Mouse (Mus musculus): ENCODE data around the gene Matn1.

Matn1 gene

GRCm38 (mm10) chr4:130944112-130944511 is at the start of gene Matn1:
Gene Matn1 (plus strand): TSS chr4:130944385.
- DNase-seq, result no peak

DNA sequence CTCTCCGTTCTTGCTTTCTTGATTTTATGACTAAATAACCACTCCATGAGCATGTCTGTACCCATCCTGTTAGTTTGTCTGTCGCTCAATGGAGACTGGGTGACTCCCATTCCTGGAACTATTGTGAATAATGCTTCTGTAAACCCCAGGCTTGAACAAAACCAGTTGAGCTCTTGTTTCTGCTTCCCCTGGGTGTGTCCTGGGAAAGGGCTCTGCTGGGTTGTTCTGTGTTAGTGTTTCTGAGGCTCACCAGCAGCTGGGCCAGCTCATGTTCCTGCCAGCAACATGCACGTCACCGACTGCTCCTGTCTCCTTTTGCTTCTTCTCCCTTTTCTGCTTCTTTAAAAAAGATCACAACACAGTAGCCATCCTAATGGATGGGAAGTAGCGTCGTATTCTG is 48.5 kb upstream of the Matn1 start:
- no peak for DNase-seq

- peak; percentile 66 for DNase-seq
These were observed 47.8 kb upstream of the Matn1 start for GRCm38 (mm10) chr4:130896372-130896771.

DNA sequence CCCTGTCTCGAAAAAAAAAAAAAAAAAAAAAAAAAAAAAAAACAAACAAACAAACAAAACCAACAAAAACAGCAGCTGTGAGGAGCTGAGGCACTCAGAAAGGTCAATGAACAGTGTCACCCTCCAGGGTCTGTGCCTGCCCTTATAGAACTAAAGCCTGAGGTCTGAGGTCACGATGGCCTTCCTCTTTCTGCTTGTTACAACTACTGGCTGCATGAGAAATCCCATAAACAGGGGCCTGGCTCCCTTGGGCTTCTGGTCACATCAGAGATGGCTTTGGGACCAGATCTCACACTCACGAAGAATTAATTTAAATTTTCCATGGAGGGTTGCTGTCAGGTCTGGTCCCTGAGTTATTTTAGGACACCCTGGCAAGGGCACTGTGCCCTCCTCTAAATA is 44.8 kb upstream of the Matn1 start:
- DNase-seq, result no peak

DNA sequence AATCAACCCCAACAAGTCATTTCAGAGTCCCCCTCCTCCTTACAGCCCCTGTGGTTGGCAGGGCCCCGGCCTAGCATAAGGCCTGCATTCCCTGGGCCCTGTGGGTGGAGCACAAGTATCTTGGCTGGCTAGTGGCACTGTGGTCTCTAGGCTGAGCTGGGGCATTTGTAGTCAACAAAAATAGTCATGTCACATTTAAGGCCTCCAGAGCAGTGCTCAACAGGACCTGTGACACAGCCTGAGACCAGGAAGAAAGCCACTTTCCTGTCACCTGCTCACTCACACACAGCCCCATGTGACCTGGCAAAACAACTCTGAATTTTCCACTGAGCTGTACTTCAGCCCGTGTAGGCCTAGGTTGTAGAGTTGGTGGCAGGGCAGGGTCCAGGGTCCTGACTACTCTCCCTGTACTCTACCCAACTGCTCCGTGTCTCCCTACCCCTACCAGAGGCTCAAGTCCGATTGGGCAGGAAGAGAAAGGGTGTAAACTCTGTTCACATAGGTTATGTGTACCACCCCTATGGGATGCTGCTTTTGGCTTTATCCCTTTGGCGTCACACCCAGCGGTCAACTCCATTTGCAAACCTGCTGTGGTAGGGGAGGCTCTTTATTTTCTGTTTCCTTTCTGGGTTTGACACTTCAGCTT is 44.3 kb upstream of the Matn1 start:
- DNase-seq, result no peak

DNA sequence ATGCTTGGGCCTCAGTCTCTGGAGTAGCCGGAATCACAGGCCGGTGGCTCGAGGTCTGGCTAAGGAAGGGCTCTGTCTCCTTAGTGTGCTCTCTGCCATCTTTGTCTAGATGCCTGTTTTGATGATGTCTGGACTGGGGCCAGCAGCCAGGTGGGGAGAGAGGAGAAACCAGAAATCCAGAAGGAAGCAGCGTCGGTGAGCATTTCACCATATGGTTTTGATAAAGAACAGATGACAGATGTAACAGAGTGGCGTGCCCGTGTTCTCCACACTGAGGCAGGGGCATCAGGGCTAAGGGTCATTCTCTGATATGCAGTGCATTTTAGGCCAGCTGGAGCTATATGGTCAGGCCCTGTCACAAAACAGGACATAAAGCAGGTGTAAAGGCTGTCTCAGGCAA is 43.4 kb upstream of the Matn1 start:
- no peak for DNase-seq

DNA sequence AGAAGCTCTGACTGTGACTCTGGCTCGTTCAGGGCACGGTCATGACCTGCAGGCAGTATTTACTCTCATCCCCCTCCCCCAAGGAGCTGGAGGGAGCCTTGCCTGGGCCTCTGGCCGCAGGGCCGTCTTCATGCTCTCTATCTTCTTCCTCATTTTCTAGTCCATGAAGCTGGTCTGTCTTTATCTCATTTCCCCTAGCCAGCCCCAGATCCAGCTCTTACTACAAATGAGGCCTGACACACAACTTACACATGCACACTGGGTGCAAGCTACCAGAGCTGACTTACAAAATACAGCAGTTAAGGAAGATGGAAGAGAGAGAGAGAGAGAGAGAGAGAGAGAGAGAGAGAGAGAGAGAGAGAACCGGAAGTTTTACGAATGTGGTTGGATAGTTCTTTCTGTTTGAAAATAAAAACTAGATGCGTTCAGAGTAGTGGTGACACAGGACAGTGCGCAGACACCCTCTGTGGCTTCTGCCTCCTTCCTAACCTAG is 41.9 kb upstream of the Matn1 start:
- DNase-seq, result no peak

DNA sequence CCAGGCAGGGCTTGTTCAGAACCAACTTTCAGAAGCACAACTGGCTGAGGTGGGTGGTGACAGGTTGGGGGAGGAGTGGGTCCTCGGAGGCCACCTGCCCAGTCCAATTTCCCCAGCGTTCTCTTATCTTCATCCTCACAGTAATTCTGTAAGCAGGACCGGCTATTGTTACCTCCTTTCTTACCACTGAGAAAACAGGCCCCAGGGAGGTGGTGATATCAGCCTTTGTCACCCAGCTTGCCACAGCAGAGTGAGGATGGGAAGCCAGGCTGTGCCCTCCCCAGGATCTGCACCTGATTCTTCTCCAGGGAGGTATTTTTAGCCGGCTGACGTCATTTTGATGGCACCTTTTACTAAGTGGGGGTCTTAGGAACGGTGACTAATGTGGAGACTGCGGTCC is 39.2 kb upstream of the Matn1 start:
- no peak for DNase-seq

DNA sequence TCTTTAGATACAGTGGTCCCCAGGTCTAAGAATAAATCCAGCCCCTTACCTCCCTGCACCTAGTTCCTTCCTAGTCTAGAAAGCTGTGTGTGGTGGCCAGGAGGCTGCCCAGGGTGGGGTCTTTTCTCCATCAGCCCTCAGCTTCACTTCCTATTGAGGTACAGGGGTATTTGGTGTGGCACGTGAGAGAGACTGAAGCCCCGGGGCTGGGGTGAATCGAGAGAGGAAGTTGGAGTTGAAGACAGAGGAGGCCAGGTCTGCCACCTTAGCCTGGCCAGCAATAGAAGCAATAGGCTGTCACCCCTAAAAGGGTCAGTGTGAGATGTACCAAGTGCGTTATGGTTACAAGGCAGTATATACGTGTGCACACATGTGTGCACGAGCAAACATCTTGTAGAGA is 38.3 kb upstream of the Matn1 start:
- no peak for DNase-seq

DNA sequence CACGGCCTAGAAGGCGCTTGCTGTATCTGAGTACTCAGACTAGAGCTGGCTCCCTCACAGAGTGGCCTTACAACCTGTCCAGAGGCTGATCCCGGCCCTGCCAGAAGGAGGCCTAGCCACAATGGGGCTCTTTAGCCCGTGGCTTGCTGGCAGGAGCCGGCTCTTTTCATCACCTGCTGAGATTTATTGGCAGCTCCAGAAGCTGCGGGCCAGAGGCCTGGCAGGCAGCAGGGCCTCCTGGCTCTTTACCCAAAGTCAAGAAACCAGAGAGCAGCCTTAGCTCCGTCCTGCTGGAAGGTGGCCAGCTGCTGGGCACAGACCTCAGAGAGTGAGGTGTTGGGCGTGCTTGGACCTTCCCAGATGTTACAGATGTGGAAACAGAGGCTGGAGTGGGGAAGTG is 37.9 kb upstream of the Matn1 start:
- DNase-seq, result peak; percentile 37

DNA sequence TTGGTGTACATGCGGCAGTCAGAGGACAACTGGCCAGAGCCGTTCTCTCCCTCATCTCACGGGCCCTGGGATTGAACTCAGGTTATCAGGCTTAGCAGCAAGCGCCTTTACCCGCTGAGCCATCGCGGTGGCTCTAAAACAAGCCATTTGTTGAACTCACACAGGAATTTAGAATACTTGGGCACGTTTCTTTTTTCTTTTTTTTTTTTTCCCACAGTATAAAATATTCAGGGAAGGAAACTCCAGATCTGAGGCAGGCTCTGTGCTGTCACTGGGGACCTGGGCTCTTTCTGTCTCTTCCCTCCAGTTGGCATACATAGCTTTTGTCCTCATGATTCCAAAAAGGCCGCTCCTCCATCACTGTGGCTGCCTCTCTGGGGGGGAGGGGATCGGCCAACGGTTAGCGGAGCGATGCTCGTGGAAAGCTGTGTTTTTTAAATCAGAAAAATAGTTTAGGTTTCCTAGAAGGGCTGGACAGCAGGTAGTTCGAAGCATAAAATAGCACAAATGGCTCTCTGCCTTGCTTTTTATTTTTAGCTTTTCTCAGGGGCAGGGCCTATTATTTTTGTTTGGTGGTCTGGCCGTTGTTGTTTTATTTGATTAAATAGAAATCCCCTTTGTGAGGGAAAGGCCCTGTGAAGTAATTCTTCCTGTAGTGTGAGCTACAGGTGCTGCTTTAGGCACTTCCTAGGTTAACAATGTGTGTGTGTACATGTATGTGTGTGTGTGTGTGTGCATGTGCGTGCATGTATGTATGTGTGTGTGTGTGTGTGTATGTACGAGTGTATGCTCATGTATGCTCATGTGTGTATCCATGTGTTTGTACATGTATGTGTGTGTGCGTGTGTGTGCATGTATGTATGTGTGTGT is 36.8 kb upstream of the Matn1 start:
- no peak for DNase-seq

- no peak for DNase-seq
These were observed 36.1 kb upstream of the Matn1 start for GRCm38 (mm10) chr4:130908133-130908532.

GRCm38 (mm10) chr4:130909167-130909874 is 34.9 kb upstream of the Matn1 start:
- DNase-seq, result no peak

GRCm38 (mm10) chr4:130910666-130911065 is 33.5 kb upstream of the Matn1 start:
- DNase-seq, result no peak

DNA sequence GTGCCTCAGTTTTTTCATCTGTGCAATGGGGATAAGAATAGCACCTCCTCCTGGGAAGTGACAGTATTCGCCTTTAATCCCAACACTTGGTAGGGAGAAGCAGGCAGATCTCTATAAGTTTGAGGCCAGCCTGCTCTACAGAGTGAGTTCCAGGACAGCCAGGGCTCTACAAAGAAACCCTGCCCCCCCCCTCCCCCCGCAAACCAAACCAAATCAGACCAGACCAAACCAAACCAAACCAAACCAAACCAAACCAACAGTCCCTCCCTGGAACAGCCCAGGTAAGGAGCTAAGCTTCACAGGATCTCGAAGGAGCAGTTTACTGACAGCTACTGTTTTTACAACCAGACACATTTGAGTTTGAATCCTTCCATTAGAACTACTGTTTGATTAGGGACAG is 31.6 kb upstream of the Matn1 start:
- DNase-seq, result no peak

DNA sequence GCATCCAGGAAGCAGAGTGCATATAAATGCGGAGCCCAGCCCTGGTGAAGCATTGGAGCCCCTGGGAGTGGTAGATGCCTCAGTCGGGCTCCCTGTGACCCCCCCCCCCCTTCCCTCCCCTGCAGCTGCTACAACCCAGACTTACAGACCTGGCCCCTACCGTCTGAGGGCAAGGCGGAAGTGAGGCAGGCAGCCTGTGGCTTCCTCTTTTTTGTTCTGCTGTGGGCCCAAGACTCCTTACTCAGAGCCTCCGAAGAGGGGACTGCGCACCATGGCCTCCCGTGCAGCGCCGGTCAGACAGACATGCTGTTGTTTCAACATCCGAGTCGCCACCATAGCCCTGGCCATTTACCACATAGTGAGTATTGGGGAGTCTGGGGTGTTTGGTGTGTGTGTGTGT is 31.1 kb upstream of the Matn1 start, which contains the start of gene Laptm5:
Gene Laptm5, plus strand, starts transcription at position 49 of the 400 bp plus-strand sequence.
- peak; percentile 20 for DNase-seq

DNA sequence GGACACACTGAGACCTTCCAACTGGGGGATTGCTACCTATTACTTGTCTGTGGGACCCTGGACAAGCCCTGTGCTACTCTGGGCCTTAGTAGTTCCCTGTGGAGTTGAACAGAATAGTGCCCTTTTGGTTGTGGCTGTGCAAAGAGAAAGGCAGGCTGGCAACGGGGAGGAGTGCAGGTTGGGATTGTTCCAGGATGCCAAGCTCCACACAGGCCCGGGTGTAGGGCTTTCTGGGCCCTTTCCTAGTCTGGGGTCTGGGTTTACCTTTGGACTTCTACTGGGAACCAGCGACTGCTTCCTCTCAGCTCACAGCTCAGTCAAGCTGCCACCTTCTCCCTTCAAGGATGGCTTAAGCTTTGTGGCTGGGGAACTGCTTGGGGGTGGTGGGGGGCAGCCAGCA is 30.7 kb upstream of the Matn1 start:
- no peak for DNase-seq

- no peak for DNase-seq
These were observed 30.2 kb upstream of the Matn1 start for GRCm38 (mm10) chr4:130914011-130914410.

DNA sequence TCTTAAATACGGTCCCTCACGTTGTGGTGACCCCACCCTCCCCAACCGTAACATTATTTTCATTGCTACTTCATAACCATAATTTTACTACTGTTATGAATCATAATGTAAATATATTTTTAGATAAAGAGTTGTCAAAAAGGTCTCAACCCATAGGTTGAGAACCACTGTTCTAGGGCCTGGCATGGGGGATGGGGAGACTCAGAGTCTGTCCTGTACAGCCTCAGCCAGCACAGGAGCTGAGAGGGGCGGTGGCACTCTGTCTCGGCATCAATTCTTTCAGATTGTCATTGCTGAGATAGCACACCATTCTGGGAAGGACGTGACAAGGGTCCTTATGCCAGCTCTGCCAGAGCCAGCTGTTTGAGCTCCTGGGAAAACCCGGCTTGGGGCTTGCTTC is 29.7 kb upstream of the Matn1 start:
- DNase-seq, result no peak

- no peak for DNase-seq
These were observed 29.0 kb upstream of the Matn1 start for GRCm38 (mm10) chr4:130915006-130915667.

DNA sequence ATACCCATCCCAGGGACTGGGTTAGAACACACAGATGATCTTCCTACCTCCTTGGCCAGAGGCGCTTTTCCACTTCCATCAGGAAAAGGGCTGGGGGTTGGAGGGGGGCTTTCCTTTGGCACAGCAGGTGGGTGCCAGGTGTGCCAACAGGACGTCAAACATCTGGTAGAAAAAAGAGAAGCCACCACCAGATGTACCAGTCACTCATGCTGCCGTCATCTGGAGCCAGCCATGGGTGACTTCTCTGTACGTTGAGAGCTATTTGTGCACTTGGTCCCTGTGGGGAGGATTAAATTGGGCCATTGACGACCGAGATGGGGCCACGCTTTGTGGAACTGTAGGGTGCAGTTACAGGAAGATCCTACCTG is 28.5 kb upstream of the Matn1 start:
- DNase-seq, result no peak

DNA sequence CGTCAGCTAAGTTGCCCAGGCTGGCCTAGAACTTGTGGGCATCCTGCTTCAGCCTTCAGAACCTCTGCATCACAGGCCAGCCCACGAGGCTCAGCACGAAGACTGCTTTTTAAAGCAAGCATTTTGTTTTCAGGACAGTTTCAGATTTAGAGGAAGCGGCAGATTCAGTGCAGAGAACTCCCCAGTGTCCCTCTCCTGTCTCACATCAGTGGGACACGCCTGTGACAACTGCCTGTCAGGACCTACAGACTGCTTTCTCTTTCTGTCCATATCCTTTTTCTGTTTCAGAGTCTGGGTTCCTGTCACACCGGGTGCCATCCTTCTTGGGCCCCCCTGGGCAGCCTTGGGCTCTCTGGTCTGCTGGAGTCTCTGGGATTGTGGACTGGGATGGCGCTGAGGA is 27.5 kb upstream of the Matn1 start:
- no peak for DNase-seq

GRCm38 (mm10) chr4:130917564-130917963 is 26.6 kb upstream of the Matn1 start:
- no peak for DNase-seq
